Mouse (Mus musculus): ENCODE measurements around the gene Efcab11. TPM values are rescaled to one million over a fixed set of nuclear protein-coding genes. Genes with fewer than 3 reads are reported as not detected.
A peak's percentile ranks its signal among the peaks of the same experiment; 100 is the strongest.
"Not testable (repeated sequence)": the region's sequence is repeated elsewhere in the genome, so short reads cannot be mapped to it uniquely, and the experiment has no call there.

The Efcab11 gene
- polyA plus RNA-seq, 3 experiments from 2014 or later = 0.91 to 3.5 (median 1.4) TPM

- ATAC-seq = not testable (repeated sequence)
Observed at GRCm38 (mm10) chr12:99806741-99807140, 77.5 kb downstream of the Efcab11 start.

GRCm38 (mm10) chr12:99795921-99796320 lies 88.3 kb downstream of the Efcab11 start:
- peak; percentile 60 for ATAC-seq

- peak; percentile 75 for ATAC-seq
Observed at GRCm38 (mm10) chr12:99794792-99795620, 89.2 kb downstream of the Efcab11 start.

GRCm38 (mm10) chr12:99794158-99794515 lies 90.1 kb downstream of the Efcab11 start:
- no peak for ATAC-seq

GRCm38 (mm10) chr12:99793465-99794157 lies 90.6 kb downstream of the Efcab11 start:
- no peak for ATAC-seq

- peak; percentile 17 for ATAC-seq
Observed at GRCm38 (mm10) chr12:99789283-99789960, 94.8 kb downstream of the Efcab11 start.

- ATAC-seq = no peak
Observed at GRCm38 (mm10) chr12:99781774-99782173, 102.5 kb downstream of the Efcab11 start.

- no peak for ATAC-seq
Observed at GRCm38 (mm10) chr12:99780396-99780795, 103.8 kb downstream of the Efcab11 start.

- ATAC-seq = no peak
Observed at GRCm38 (mm10) chr12:99779908-99780307, 104.3 kb downstream of the Efcab11 start.

GRCm38 (mm10) chr12:99776497-99777139 lies 107.6 kb downstream of the Efcab11 start:
- ATAC-seq = no peak

- ATAC-seq = no peak
Observed at GRCm38 (mm10) chr12:99774864-99775263, 109.4 kb downstream of the Efcab11 start.

- peak; percentile 92 for ATAC-seq
Observed at GRCm38 (mm10) chr12:99773636-99774193, 110.5 kb downstream of the Efcab11 start.

- ATAC-seq = no peak
Observed at GRCm38 (mm10) chr12:99771018-99771417, 113.2 kb downstream of the Efcab11 start.

- no peak for ATAC-seq
Observed at GRCm38 (mm10) chr12:99769626-99770025, 114.6 kb downstream of the Efcab11 start.

- ATAC-seq = no peak
Observed at GRCm38 (mm10) chr12:99767691-99768090, 116.5 kb downstream of the Efcab11 start.

- no peak for ATAC-seq
Observed at GRCm38 (mm10) chr12:99765979-99766378, 118.3 kb downstream of the Efcab11 start.

- no peak for ATAC-seq
Observed at GRCm38 (mm10) chr12:99764053-99764452, 120.2 kb downstream of the Efcab11 start.

- ATAC-seq = peak; percentile 58
Observed at GRCm38 (mm10) chr12:99757754-99758526, 126.3 kb downstream of the Efcab11 start.

- ATAC-seq = no peak
Observed at GRCm38 (mm10) chr12:99756914-99757687, 127.1 kb downstream of the Efcab11 start.

GRCm38 (mm10) chr12:99756213-99756612 lies 128.0 kb downstream of the Efcab11 start:
- no peak for ATAC-seq

- ATAC-seq = no peak
Observed at GRCm38 (mm10) chr12:99752986-99753385, 131.3 kb downstream of the Efcab11 start.
